Mouse (Mus musculus) MEL (cell line): Measurements from ENCODE around the gene Mark4. TPM values are rescaled to one million over a fixed set of nuclear protein-coding genes. Genes with fewer than 3 reads are reported as not detected.

Source experiments
- DNase-seq: peaks from one replicate; pipeline ENCODE4 v3.0.0; 2011; ENCODE audit warnings: low read depth, low spot score
- H3K27ac ChIP-seq: 2 replicates; pipeline ENCODE4 v1.5.1; 2012; ENCODE audit warnings: low read depth, mild to moderate bottlenecking, control low read depth, low read length, moderate library complexity; ENCODE audit not compliant: control insufficient read depth
- H3K27me3 ChIP-seq, 2 experiments: fragments of 150-350 bp in 1 of 2; sonication (generic) in 1 of 2; 2 replicates each; pipeline ENCODE4 v1.6.1; 2012; ENCODE audit warnings: low read length in 2 of 2, mild to moderate bottlenecking in 2 of 2, improper control_type of control experiment in 1 of 2, moderate library complexity in 1 of 2; ENCODE audit not compliant: insufficient read depth in 2 of 2, control insufficient read depth in 1 of 2
- H3K36me3 ChIP-seq, 2 experiments: 2 replicates each; pipeline ENCODE4 v1.6.1; 2012 to 2014; ENCODE audit warnings: low read length in 2 of 2, improper control_type of control experiment in 1 of 2, inconsistent platforms in 1 of 2, mild to moderate bottlenecking in 1 of 2; ENCODE audit not compliant: insufficient read depth in 2 of 2, control insufficient read depth in 1 of 2
- H3K4me1 ChIP-seq, 2 experiments: fragments of 150-350 bp in 1 of 2; sonication (generic) in 1 of 2; 2 replicates each; pipeline ENCODE4 v1.6.1; 2012; ENCODE audit warnings: low read length in 2 of 2, improper control_type of control experiment in 1 of 2, mild to moderate bottlenecking in 1 of 2; ENCODE audit not compliant: insufficient read depth in 2 of 2, control insufficient read depth in 1 of 2
- H3K4me3 ChIP-seq, 2 experiments: fragments of 150-350 bp in 1 of 2; sonication (generic) in 1 of 2; 2 replicates each; pipeline ENCODE4 v1.5.1; 2012; ENCODE audit warnings: low read depth in 2 of 2, low read length in 2 of 2, mild to moderate bottlenecking in 2 of 2, moderate library complexity in 2 of 2, control low read depth in 1 of 2, improper control_type of control experiment in 1 of 2; ENCODE audit not compliant: control insufficient read depth in 1 of 2, insufficient read depth in 1 of 2
- H3K79me2 ChIP-seq: 2 replicates; pipeline ENCODE4 v1.6.1; 2012; ENCODE audit warnings: mild to moderate bottlenecking, low read length, moderate library complexity; ENCODE audit not compliant: control insufficient read depth, poor library complexity, insufficient read depth
- H3K9ac ChIP-seq: 2 replicates; pipeline ENCODE4 v1.6.1; 2012; ENCODE audit warnings: low read depth, mild to moderate bottlenecking, control low read depth, low read length, moderate library complexity; ENCODE audit not compliant: control insufficient read depth, poor library complexity, severe bottlenecking
- H3K9me3 ChIP-seq: fragments of 150-350 bp; sonication (generic); replicated peaks from 2 replicates; pipeline ENCODE4 v1.6.1; 2012; ENCODE audit warnings: mild to moderate bottlenecking, low read length, improper control_type of control experiment, moderate library complexity; ENCODE audit not compliant: insufficient read depth
- BHLHE40 ChIP-seq: IDR thresholded peaks from 2 replicates; pipeline ENCODE4 v1.6.1; 2012; ENCODE audit warnings: low read depth, mild to moderate bottlenecking, inconsistent platforms, low read length, improper control_type of control experiment, borderline replicate concordance
- CHD1 ChIP-seq: IDR thresholded peaks from 2 replicates; pipeline ENCODE4 v1.6.1; 2012; ENCODE audit warnings: low read depth, mild to moderate bottlenecking, inconsistent platforms, low read length, improper control_type of control experiment
- CHD2 ChIP-seq: IDR thresholded peaks from 2 replicates; pipeline ENCODE4 v1.6.1; 2011; ENCODE audit warnings: low read length, improper control_type of control experiment
- E2F4 ChIP-seq: IDR thresholded peaks from 2 replicates; pipeline ENCODE4 v1.6.1; 2011; ENCODE audit warnings: low read depth, low read length, improper control_type of control experiment, borderline replicate concordance
- EP300 ChIP-seq, 2 experiments: IDR thresholded peaks; 2 replicates each; pipeline ENCODE4 v1.6.1; 2011; ENCODE audit warnings: improper control_type of control experiment in 2 of 2, low read length in 2 of 2, low read depth in 1 of 2, mild to moderate bottlenecking in 1 of 2
- GATA1 ChIP-seq: IDR thresholded peaks from 2 replicates; pipeline ENCODE4 v1.6.1; 2011; ENCODE audit warnings: low read depth, low read length, improper control_type of control experiment
- HCFC1 ChIP-seq: IDR thresholded peaks from 2 replicates; pipeline ENCODE4 v1.6.1; 2012; ENCODE audit warnings: low read depth, mild to moderate bottlenecking, inconsistent platforms, low read length, improper control_type of control experiment, moderate library complexity
- JUND ChIP-seq: IDR thresholded peaks from 2 replicates; pipeline ENCODE4 v1.6.1; 2011; ENCODE audit warnings: low read depth, mild to moderate bottlenecking, improper control_type of control experiment, low read length
- KAT2A ChIP-seq: conservative IDR thresholded peaks from 2 replicates; pipeline ENCODE4 v1.6.1; 2012; ENCODE audit warnings: low read depth, low read length, improper control_type of control experiment, inconsistent platforms
- MAX ChIP-seq: IDR thresholded peaks from 2 replicates; pipeline ENCODE4 v1.6.1; 2011; ENCODE audit warnings: low read length, improper control_type of control experiment
- MYB ChIP-seq: IDR thresholded peaks from 2 replicates; pipeline ENCODE4 v1.6.1; 2011; ENCODE audit warnings: mild to moderate bottlenecking, low read depth, low read length, improper control_type of control experiment
- POLR2A ChIP-seq, 2 experiments: IDR thresholded peaks; 2 replicates each; pipeline ENCODE4 v1.6.1; 2011 to 2012; ENCODE audit warnings: low read length in 2 of 2, mild to moderate bottlenecking in 2 of 2, control low read depth in 1 of 2, improper control_type of control experiment in 1 of 2, low read depth in 1 of 2, moderate library complexity in 1 of 2; ENCODE audit not compliant: control insufficient read depth in 1 of 2, insufficient read depth in 1 of 2, poor library complexity in 1 of 2
- POLR2AphosphoS2 ChIP-seq: IDR thresholded peaks from 2 replicates; pipeline ENCODE4 v1.6.1; 2011; ENCODE audit warnings: low read length, improper control_type of control experiment
- POLR2AphosphoS5 ChIP-seq: IDR thresholded peaks from 2 replicates; pipeline ENCODE4 v1.6.1; 2012; ENCODE audit warnings: low read depth, borderline replicate concordance, mild to moderate bottlenecking, inconsistent platforms, low read length, moderate library complexity, mixed read lengths
- SIN3A ChIP-seq: IDR thresholded peaks from 2 replicates; pipeline ENCODE4 v1.6.1; 2012; ENCODE audit warnings: low read length, improper control_type of control experiment, inconsistent platforms
- TBP ChIP-seq: IDR thresholded peaks from 2 replicates; pipeline ENCODE4 v1.8.0; 2011; ENCODE audit warnings: low read depth, low read length, improper control_type of control experiment
- USF1 ChIP-seq: IDR thresholded peaks from 2 replicates; pipeline ENCODE4 v1.6.1; 2014; ENCODE audit warnings: low read depth, mild to moderate bottlenecking, inconsistent platforms, low read length, improper control_type of control experiment, moderate library complexity
- ZC3H11A ChIP-seq: IDR thresholded peaks from 2 replicates; pipeline ENCODE4 v1.6.1; 2012; ENCODE audit warnings: low read depth, mild to moderate bottlenecking, inconsistent platforms, low read length, improper control_type of control experiment
- ZKSCAN1 ChIP-seq: IDR thresholded peaks from 2 replicates; pipeline ENCODE4 v1.6.1; 2012; ENCODE audit warnings: low read depth, mild to moderate bottlenecking, inconsistent platforms, low read length, improper control_type of control experiment, moderate library complexity
- ZMIZ1 ChIP-seq: IDR thresholded peaks from 2 replicates; pipeline ENCODE4 v1.6.1; 2012; ENCODE audit warnings: low read depth, mild to moderate bottlenecking, inconsistent platforms, low read length, improper control_type of control experiment, moderate library complexity
- polyA plus RNA-seq, 2 experiments: library from polyadenylated mRNA; stranded (reverse) in 1 of 2; unstranded in 1 of 2; fragments of >175 nt in 1 of 2; fragments of >200 nt in 1 of 2; gene quantifications; 2 replicates each; pipeline versions ENCODE4 v1.2.1 to v1.2.4; 2012; ENCODE audit warnings: low replicate concordance in 2 of 2, low read depth in 1 of 2; ENCODE audit not compliant: insufficient read length in 2 of 2, insufficient read depth in 1 of 2, missing spikeins in 1 of 2
- total RNA-seq: library from RNA; depleted of rRNA; stranded (reverse); fragments of 300-350 nt; gene quantifications from 2 replicates; pipeline ENCODE4 v1.2.3, GENCODE M21; 2012

The Mark4 gene
- total and polyA plus RNA-seq, 3 experiments, result 4.7 to 18.5 TPM; not detected in 1

GRCm38 (mm10) chr7:19413525-19413924, 45.1 kb downstream of the Mark4 start:
- DNase-seq, result no peak
- no peak overlapping the region for H3K4me3 ChIP-seq
- H3K79me2 ChIP-seq, result no peaks in the 10 kb centered on the region
- no peaks in the 10 kb centered on the region for H3K36me3 ChIP-seq
- peaks cover 0 to 2% of the 10 kb centered on the region in 2 experiments; a peak in 1 of 4 replicates for H3K27me3 ChIP-seq
- no peaks in the 10 kb centered on the region for H3K9me3 ChIP-seq
- no peaks in the 10 kb centered on the region for H3K4me1 ChIP-seq
- no peak for TF ChIP-seq KAT2A
- TF ChIP-seq EP300 (IDR thresholded peaks at IDR 0.05; ENCODE audit: low read depth in 1 of 2, low read length in 2 of 2), result no peak
- no peak for TF ChIP-seq POLR2A (IDR thresholded peaks at IDR 0.05; ENCODE audit: control insufficient read depth in 1 of 2, insufficient read depth in 1 of 2, low read depth in 1 of 2, low read length in 2 of 2, poor library complexity in 1 of 2)
- TF ChIP-seq MYB, result no peak
- TF ChIP-seq CHD2, result no peak
- no peak for TF ChIP-seq ZKSCAN1
- no peak for TF ChIP-seq TBP
- no peak for TF ChIP-seq HCFC1
- TF ChIP-seq CHD1, result no peak
- TF ChIP-seq E2F4, result no peak
- TF ChIP-seq ZMIZ1, result no peak
- TF ChIP-seq MAX, result no peak
- no peak overlapping the region for H3K9ac ChIP-seq
- no peak overlapping the region for H3K27ac ChIP-seq

- no peak overlapping the region for H3K27ac ChIP-seq
- TF ChIP-seq JUND, result no peak
- H3K4me3 ChIP-seq, result no peak overlapping the region
- no peaks in the 10 kb centered on the region for H3K4me1 ChIP-seq
- H3K79me2 ChIP-seq, result no peaks in the 10 kb centered on the region
- H3K9me3 ChIP-seq, result no peaks in the 10 kb centered on the region
- no peak overlapping the region for H3K9ac ChIP-seq
- H3K27me3 ChIP-seq, result peaks cover 0 to 2% of the 10 kb centered on the region in 2 experiments; a peak in 1 of 4 replicates
- no peak for DNase-seq
- no peaks in the 10 kb centered on the region for H3K36me3 ChIP-seq
Observed at GRCm38 (mm10) chr7:19411783-19412182, 46.8 kb downstream of the Mark4 start.

- H3K79me2 ChIP-seq, result no peaks in the 10 kb centered on the region
- no peak overlapping the region for H3K27ac ChIP-seq
- no peaks in the 10 kb centered on the region for H3K9me3 ChIP-seq
- DNase-seq, result no peak
- no peak overlapping the region for H3K9ac ChIP-seq
- no peak overlapping the region for H3K4me3 ChIP-seq
- peaks cover 0 to 2% of the 10 kb centered on the region in 2 experiments; a peak in 1 of 4 replicates for H3K27me3 ChIP-seq
- H3K36me3 ChIP-seq, result no peaks in the 10 kb centered on the region
- TF ChIP-seq POLR2A (IDR thresholded peaks at IDR 0.05; ENCODE audit: control insufficient read depth in 1 of 2, insufficient read depth in 1 of 2, low read depth in 1 of 2, low read length in 2 of 2, poor library complexity in 1 of 2), result no peak
- no peak for TF ChIP-seq BHLHE40
- no peak for TF ChIP-seq SIN3A
- no peak for TF ChIP-seq POLR2AphosphoS5
- no peak for TF ChIP-seq JUND
- no peak for TF ChIP-seq ZC3H11A
- no peak for TF ChIP-seq USF1
- TF ChIP-seq POLR2AphosphoS2, result no peak
- no peak for TF ChIP-seq GATA1
- no peaks in the 10 kb centered on the region for H3K4me1 ChIP-seq
Observed at GRCm38 (mm10) chr7:19410766-19411344, 47.8 kb downstream of the Mark4 start.
